Mouse (Mus musculus): ENCODE measurements around the gene Rab5b.

- TF ChIP-seq CTCF (IDR thresholded peaks at IDR 0.05; ENCODE audit: extremely low read depth, insufficient read length, insufficient replicate concordance, low read depth, low read length) = no peak
- no peak for TF ChIP-seq POLR2A (IDR thresholded peaks at IDR 0.05; ENCODE audit: low read depth, low read length)
Measured at GRCm38 (mm10) chr10:128627398-128628317, 68.4 kb downstream of the Rab5b start.

All from small intestine, adult 2 months (tissue).